Mouse (Mus musculus) right cerebral cortex, adult 2 months (tissue): ENCODE results near the gene Gps1.
"Not testable (repeated sequence)": the region's sequence is repeated elsewhere in the genome, so short reads cannot be mapped to it uniquely, and the experiment has no call there.

Experiments used
- DNase-seq, 2 experiments: peaks; one replicate each; pipeline ENCODE4 v3.0.0; 2021 to 2022; ENCODE audit warnings: low spot score in 2 of 2

Gps1 gene

DNA sequence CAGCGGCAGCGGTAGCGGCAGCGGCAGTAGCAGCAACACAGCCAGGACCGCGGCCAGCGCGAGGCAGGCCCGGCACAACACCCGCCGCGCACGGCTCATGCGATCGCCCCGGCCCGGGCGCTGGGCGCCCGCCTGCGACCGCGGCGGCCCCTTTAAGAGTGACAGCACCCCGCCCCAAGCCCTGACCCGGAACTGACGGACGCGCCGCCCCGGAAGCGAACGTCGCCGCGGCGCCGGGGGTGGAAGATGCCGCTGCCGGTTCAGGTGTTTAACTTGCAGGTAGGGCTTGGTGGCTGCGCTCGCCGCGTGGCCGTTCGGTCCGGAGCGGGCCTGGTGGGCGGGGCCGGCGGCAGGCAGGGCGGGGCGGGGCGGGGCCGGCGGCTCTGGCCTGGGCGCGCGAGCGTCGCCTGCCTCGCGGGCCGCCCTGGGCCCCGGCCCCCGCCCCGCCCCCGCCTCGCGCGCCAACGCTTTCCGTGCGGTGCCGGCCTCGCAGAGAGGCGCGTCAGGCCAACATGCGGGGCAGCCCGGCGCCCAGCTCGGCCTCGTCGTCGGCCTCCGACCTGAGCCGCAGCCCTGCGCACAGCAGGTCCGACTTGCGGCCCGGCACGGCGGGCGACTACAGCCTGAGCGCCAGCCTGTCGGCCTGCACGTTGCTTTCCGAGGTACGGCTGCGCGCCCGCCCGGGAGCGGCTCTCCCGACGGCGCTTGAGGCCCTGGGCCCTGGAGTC, at the start of gene Gps1, which contains the start of gene Rfng:
Gene Gps1 (plus strand): TSS at position 209 of the 728 bp plus-strand sequence.
Gene Rfng (minus strand): TSS at position 144 of the 728 bp plus-strand sequence.
- peak; percentile 78 to 81 for DNase-seq

DNA sequence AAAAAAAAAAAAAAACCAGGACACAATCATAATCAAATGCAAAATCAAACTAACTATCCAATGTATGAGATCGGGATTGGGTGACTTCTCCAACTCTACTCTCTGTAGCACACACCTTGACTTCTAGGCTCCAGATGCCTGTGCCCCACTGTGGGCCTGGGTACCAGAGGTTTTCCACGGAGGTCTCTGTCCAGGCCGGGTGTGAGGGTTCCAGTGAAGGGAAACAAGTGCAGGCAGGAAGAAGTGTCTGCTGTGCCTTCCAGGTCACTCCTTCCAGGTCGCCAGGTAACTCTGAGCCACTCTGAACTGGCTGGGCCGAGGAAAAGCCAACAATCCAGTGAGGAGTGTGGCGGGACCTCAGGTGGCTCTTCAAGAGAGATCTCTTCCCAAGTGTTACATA, 47.6 kb upstream of the Gps1 start:
- DNase-seq = no peak

GRCm38 (mm10) chr11:120740981-120741380, 43.1 kb upstream of the Gps1 start:
- DNase-seq = no peak

DNA sequence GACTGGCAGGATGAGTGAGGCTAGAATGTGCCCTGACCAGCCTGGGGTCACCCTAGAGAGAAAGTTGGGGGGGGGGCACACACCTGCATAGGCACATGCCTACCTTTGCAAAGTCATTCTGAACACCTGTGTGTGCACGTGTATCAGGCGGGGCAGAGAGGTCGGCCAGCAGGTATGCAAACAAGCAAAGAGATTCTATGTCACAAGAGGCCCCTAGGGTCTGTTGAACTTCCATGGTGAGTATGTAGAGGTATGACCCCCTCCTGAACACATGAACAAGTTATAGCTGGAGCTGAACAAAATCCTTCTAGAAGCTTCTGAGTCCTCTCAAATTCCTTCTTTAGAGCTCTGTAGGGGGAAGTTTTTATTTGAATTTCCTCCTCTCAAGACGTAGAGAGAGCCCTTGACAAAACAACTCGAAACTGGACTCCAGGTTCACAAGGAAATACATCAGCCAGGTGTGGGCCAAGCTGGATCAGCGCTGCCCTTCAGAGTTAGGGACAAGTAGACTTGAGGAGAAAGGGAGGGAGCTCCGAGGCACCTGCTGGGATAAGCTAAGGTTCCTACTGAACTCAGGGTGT, 39.9 kb upstream of the Gps1 start:
- no peak for DNase-seq

DNA sequence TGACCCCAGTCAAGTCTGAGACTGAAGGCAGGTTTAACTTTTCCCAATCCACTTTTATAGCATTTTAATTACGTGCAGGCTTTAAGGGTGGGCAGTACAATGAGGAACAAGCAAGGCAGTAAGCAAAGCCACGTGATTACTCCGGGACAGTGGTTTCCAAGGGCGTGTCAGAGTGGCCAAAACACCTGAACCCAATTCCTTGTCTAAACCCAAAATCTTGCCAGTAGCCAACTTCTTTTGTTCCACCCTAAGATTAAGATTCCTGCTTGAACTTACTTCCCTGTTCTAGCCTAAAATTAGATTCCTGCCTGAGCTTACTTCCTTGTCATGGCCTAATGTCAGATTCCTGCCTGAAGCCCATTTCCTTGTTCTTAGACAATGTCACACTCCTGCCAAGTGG, 36.1 kb upstream of the Gps1 start:
- no peak for DNase-seq

GRCm38 (mm10) chr11:120749430-120749829, 34.6 kb upstream of the Gps1 start:
- DNase-seq = no peak

- no peak for DNase-seq
Measured at GRCm38 (mm10) chr11:120751606-120752005, 32.5 kb upstream of the Gps1 start.

DNA sequence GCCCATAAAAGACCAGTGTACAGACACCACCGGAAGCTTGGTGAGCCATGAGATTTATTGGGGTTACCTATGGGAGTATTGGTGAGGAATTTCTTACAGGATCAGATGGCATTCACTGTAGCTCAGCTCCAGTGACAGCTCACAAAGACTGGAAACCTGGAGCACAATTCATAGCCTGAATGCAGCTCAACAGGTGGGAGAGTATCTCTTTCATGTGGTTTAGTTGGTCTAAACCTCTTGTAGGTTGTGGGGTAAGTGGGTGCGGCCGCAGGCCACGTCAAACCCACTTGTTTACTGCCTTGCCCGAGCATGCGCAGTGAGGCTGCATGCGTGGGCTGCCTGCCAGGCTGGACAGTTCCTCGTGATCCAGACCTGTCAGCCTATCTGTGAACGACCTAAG, 23.8 kb upstream of the Gps1 start:
- DNase-seq = no peak

GRCm38 (mm10) chr11:120761811-120762671, 22.0 kb upstream of the Gps1 start:
- DNase-seq = no peak

DNA sequence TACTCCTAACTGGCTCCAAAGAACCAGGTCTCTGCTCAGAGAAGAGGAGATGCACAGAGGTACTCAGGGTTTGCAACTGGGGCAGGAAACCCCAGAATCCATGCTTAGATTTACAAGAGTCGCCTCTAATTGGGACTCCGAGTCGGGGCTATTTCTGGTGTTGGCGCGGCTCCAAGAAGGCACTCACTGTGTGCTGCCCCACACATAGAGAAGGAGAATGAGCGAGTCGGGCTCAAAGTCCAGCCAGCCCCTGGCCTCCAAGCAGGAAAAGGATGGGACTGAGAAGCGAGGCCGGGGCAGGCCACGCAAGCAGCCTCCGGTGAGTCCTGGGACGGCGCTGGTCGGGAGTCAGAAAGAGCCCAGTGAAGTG, 21.4 kb upstream of the Gps1 start, which contains the start of gene Hmga1b:
Gene Hmga1b (plus strand): TSS at position 123 of the 370 bp plus-strand sequence.
- DNase-seq = not testable (repeated sequence)

DNA sequence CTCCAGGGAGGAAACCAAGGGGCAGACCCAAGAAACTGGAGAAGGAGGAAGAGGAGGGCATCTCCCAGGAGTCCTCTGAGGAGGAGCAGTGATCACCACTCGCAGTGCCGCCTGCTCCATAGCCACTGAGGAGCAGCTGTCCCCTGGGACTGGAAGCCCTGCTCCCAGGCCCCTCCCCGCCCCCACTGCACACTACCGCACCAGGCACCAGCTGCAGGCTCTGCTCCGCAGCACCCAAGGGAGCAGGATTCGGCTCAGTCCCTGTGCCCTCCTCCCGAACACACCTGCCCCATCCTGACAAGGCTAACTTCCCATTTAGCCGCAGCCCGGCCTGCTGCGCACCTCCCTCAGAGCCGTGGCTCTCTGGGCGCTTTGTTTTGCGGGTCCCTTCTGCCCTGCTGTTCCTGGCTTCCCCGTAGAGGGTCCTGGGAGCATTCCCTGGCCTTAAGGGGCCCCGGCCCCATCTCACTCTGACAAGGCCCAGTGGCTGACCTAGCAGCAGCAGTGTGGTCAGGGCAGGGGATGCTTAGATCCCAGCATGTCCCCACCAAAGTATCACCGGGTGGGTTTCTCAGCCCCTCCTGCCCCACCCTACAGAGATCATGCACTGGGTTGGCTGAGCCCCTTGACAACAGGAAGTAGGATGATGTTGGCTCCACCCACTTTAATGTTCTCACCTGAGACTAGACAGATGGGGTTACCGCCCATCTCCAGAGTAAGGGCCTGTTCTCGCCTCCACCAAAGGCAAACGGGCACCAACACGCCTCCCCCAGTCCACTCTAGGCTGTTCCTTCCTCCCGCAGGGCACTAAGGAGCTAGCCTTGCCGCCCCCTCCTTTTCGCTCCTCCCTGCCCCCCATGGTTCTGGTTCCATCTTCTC, 20.7 kb upstream of the Gps1 start:
- not testable (repeated sequence) for DNase-seq

- DNase-seq = not testable (repeated sequence)
Measured at GRCm38 (mm10) chr11:120767023-120767422, 17.0 kb upstream of the Gps1 start.

DNA sequence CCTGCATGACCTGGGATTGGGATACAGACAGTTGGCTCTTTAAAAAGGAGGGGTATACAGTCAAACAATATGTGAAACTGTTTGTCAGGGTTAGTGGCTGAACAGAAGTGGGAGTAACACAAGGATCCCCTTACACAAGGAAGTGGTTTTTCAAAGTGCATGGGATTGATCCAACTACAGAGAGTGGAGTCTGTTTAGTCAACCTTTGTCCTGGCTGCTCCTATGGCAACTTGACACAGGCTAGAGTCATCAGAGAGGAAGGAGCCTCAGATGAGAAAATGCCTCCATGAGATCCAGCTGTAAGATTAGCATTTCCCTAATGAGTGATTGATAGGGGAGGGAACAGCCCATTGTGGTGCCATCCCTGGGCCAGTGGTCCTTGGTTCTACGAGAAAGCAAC, 15.9 kb upstream of the Gps1 start:
- DNase-seq = no peak

- DNase-seq = no peak
Measured at GRCm38 (mm10) chr11:120772749-120773148, 11.3 kb upstream of the Gps1 start.

DNA sequence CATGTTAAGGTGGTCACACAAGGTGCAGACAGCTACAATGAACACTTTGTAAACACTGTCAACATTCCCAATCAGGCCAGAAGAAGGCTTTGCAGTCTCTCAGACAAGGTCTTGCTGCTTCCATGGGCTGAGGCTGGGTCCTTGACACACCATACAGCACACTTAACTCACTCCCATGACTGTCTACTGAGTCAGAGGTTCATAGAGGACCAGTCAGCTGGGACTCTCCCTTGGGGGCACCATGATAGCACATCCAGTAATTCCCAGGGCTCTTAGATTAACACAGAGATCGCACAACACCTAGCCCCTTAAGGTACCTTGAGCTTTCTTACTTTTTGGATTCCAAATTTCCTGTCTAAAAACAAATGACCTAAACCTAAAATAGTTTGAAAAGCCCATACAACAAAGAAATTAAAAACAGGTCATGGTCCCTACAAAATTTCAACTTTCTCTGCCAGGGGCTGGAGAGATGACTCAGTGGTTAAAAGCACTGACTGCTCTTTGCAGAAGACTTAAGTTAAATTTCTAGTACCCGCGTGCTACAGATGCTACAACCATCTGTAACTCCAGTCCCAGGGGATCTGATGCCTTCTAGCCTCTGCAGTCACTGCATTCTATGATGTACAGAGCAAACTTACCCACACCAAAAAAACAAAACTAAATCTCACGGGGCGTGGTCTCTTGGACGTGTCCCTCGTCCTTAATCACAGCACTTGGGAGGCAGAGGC, 10.4 kb upstream of the Gps1 start:
- no peak for DNase-seq

DNA sequence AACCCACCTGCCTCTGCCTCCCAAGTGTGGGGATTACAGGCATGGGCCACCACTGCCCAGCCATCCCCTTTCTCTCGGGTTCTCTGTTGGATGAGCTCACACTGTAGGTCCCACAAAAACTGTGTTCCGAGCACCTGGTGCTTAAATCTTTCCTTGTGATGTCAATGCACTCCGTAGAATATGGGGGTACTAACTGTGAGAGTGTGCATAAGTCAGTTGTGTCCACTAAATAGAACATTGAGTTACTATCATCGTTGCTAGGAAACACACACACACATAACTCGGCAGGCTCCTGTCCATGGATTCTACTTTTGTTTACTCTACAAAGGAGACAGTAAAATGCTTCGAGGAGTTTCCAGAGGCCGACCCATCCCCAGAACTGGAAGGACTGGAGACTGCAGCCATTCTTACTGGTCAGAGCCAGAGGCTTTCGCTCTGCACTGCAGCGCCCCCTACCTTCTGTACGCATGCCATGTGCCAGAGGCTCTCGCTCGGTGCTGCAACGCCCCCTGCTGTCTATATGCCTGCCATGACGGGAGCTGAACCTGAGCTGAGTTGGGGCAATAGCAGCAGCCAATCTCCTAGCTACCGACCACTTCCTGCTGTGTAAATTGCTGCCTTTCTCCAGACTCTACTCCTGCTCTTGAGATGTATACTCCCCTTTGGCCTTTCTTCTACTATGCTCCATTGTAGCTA, 8.2 kb upstream of the Gps1 start:
- DNase-seq = peak; percentile 94 to 98

- DNase-seq = no peak
Measured at GRCm38 (mm10) chr11:120777123-120777522, 6.9 kb upstream of the Gps1 start.

DNA sequence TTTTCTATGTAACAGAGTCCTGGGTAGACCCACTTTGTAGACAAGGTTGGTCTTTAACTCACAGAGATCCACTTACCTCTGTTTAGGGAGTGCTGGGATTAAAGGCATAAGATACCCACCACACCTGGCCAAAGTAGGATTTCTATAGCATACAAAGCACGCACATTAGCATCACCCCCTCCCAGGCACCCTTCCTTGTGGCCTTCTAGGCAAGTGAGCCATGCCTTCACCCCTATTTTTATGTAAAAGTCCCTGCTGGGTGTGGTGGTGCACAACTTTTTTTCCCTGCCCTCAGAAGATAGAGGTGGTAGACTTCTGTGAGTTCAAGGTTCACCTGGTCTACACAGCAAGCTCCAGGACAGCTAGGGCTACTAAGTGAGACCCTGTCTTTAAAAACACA, 4.2 kb upstream of the Gps1 start:
- no peak for DNase-seq

- DNase-seq = not testable (repeated sequence)
Measured at GRCm38 (mm10) chr11:120781361-120781760, 2.7 kb upstream of the Gps1 start.

GRCm38 (mm10) chr11:120783426-120784063, 527 bp upstream of the Gps1 start:
- no peak for DNase-seq
